Mouse (Mus musculus): ENCODE measurements around the gene Cox4i2. TPM values are rescaled to one million over a fixed set of nuclear protein-coding genes. Genes with fewer than 3 reads are reported as not detected.

The Cox4i2 gene
- polyA plus RNA-seq, 1 experiment = not detected

DNA sequence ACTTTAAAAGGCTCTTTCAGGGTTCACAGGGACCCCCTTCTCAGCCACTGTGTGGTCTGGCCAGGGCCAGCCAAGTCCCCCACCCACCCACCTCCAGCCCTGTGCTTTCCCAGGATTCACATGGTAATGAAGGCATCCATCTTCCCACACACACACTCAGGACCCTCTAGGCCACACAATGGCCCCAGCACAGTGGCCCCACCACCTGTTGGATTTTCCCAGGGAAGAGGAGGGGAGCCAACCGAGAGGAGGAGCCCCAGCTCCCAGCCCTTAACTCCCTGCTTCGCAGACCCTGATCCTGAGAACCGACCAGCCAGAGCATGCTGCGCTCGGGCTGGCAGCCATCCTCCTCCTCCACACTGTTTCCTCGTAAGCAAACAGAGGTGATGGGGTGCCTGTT is 35.9 kb upstream of the Cox4i2 start:
- TF ChIP-seq POLR2A (IDR thresholded peaks at IDR 0.05; ENCODE audit: insufficient read depth, low read depth, low read length) (no peak), CTCF (IDR thresholded peaks at IDR 0.05; ENCODE audit: insufficient read depth, low read depth, low read length) (no peak)
- Histone ChIP-seq H3K4me3 (ENCODE audit: insufficient read depth, low read depth, low read length) (no peak overlapping the region), H3K27ac (ENCODE audit: insufficient read depth, low read depth, low read length) (no peak overlapping the region), H3K4me1 (ENCODE audit: control insufficient read depth, insufficient read depth, low read length) (no peaks in the 10 kb centered on the region; the same call in 1 of the 2 replicates)
- 55% methylated on average over 6 of the region's 6 CpGs for WGBS

DNA sequence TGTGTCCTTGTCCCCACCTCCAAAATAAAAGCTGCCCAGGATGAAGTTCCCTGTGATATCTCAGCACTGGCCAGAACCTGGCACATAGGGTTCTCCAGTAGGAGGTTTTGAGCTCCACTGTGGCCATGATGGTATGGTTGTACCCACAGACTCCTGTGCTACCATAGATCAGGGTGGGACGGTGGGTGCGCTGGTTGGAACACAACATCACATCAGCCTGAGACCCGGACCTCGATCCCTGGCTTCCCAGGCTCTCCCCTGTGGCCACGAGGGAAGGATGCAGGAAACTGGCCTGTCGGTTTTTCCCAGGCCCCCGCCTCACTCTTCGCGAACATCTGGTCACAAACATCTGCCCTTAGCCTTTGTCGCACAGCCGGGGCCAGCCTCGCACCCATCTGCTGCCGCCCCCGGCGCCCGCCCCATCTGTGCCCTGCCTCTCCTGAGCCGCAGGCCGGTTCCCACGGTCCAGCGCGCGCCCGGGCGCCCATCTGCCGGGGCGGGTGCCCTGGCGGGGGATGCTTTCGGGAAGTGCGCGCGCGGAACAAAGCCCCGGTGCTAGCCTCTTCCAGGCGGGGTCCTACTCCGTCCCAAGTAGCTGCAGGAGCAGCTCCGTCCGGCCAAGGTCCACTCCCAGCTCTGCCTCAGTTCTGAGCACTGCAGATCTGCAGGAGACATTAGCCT is 30.2 kb upstream of the Cox4i2 start:
- no peak for TF ChIP-seq CTCF (IDR thresholded peaks at IDR 0.05; ENCODE audit: insufficient read depth, low read depth, low read length)
- no peak for TF ChIP-seq POLR2A (IDR thresholded peaks at IDR 0.05; ENCODE audit: insufficient read depth, low read depth, low read length)
- Histone ChIP-seq H3K27ac (ENCODE audit: insufficient read depth, low read depth, low read length) (no peak overlapping the region), H3K4me3 (ENCODE audit: insufficient read depth, low read depth, low read length) (no peak overlapping the region), H3K4me1 (ENCODE audit: control insufficient read depth, insufficient read depth, low read length) (peaks cover 5% of the 10 kb centered on the region; the same call in 1 of the 2 replicates)
- 19% methylated on average over 37 of the region's 37 CpGs for WGBS

DNA sequence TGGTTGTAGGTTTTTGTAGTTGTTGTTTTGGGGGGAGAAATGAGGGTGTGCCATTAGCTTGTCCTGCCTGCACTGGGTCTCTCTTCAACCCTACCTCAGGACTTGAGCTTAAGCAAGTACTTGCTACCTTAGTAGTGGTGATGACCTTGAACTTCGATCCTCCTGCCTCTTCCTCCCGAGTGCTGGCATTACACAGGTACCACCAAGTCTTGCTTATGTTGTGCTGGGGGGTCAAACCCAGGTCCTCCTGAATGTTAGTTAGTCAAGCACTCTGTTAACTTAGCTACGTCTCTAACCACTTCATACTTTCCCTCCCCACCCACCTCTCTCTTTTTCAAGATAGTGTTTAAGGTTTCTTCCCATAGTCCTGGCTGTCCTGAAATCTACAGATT is 29.6 kb upstream of the Cox4i2 start:
- Histone ChIP-seq H3K4me3 (ENCODE audit: insufficient read depth, low read depth, low read length) (no peak overlapping the region), H3K4me1 (ENCODE audit: control insufficient read depth, insufficient read depth, low read length) (peaks cover 6% of the 10 kb centered on the region; the same call in 1 of the 2 replicates), H3K27ac (ENCODE audit: insufficient read depth, low read depth, low read length) (no peak overlapping the region)
- TF ChIP-seq POLR2A (IDR thresholded peaks at IDR 0.05; ENCODE audit: insufficient read depth, low read depth, low read length) (no peak), CTCF (IDR thresholded peaks at IDR 0.05; ENCODE audit: insufficient read depth, low read depth, low read length) (no peak)
- WGBS = 84% methylated on average over 3 of the region's 3 CpGs

DNA sequence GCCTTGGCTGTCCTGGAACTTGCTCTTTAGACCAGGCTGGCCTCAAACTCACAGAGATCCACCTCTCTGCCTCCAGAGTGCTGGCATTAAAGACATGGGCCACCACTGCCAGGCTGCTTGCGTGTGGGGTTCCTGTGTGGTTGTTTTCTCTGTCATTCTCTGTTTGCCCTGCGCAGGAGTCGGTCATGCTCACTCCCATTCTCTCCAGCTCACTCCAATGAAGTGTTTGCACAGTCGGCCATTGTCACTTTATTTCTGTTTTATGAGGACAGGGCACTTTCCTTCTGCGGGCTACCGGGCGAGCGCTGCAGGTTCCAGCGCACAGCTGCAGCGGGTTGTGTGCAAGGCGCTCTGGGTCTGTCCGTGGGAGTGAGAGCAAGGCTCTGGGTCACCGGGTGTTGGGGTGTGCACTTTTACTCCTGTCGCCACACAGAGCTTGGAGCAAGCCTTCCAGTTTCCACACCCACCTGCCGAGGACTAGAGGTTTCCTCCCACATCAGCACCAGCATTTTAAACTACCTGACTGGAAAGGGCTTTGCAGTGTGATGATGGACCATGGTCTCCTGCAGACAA is 28.7 kb upstream of the Cox4i2 start:
- Histone ChIP-seq H3K4me3 (ENCODE audit: insufficient read depth, low read depth, low read length) (no peak overlapping the region), H3K4me1 (ENCODE audit: control insufficient read depth, insufficient read depth, low read length) (peaks cover 9% of the 10 kb centered on the region; the same call in 1 of the 2 replicates), H3K27ac (ENCODE audit: insufficient read depth, low read depth, low read length) (no peak overlapping the region)
- TF ChIP-seq CTCF (IDR thresholded peaks at IDR 0.05; ENCODE audit: insufficient read depth, low read depth, low read length) (no peak), POLR2A (IDR thresholded peaks at IDR 0.05; ENCODE audit: insufficient read depth, low read depth, low read length) (no peak)
- 88% methylated on average over 15 of the region's 15 CpGs for WGBS

DNA sequence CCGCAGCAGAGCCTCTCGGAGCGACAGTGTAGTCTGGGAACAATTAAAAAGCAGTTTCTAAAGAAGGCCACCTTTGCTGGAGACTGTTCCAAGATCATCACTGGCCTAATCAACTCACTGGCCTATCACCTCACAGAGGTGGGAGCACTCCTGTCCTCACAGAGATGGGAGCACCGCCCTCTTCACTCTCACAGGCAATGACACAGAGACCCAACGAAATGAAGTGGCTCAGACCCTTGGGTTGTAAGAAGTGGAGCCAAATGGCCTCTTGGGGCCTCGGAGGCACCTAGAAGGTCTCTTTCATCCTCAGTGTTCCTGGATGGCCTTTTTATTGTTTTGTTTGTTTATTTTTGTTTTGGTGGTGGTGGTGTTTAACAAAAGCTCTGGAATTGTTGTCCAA is 27.8 kb upstream of the Cox4i2 start:
- no peak for TF ChIP-seq POLR2A (IDR thresholded peaks at IDR 0.05; ENCODE audit: insufficient read depth, low read depth, low read length)
- no peak for TF ChIP-seq CTCF (IDR thresholded peaks at IDR 0.05; ENCODE audit: insufficient read depth, low read depth, low read length)
- H3K27ac ChIP-seq (ENCODE audit: insufficient read depth, low read depth, low read length) = no peak overlapping the region

DNA sequence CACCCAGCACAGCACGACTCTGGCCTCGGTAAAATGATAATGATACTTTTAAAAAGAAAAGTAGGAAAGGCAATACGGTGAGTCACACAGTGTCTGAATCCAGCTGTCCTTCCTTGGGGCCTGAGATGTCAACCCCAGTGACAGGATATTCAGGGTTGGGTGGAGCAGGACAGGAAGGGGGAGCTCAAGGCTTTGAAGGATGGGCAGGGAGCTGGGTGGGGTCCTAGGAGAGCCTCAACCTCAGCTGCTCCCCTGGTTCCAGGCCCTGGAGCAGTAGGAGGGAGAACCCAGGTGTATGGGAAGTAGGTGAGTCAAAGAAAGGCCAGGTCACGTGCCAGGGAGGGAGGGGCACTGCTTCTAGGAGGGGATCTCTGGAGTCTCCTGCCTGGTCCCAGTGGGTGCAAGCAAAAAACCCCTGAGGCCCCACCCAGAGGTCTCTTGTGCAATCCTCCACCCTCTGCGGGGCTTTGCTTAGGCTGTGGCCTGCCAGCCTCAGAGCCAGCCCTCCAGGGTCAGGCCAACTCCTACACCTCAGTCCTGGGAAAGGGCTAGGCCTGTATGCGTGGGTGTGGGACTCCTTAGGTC is 27.1 kb upstream of the Cox4i2 start:
- Histone ChIP-seq H3K27ac (ENCODE audit: insufficient read depth, low read depth, low read length) (no peak overlapping the region), H3K4me3 (ENCODE audit: insufficient read depth, low read depth, low read length) (no peak overlapping the region), H3K4me1 (ENCODE audit: control insufficient read depth, insufficient read depth, low read length) (peaks cover 9% of the 10 kb centered on the region; the same call in 1 of the 2 replicates)
- no peak for TF ChIP-seq POLR2A (IDR thresholded peaks at IDR 0.05; ENCODE audit: insufficient read depth, low read depth, low read length)
- TF ChIP-seq CTCF (IDR thresholded peaks at IDR 0.05; ENCODE audit: insufficient read depth, low read depth, low read length) = no peak
- 78% methylated on average over 6 of the region's 6 CpGs for WGBS

More for the DNA sequence above, 27.8 kb upstream of the Cox4i2 start:
- WGBS = 95% methylated on average over 6 of the region's 6 CpGs
- no peak overlapping the region for H3K4me3 ChIP-seq (ENCODE audit: insufficient read depth, low read depth, low read length)
- peaks cover 9% of the 10 kb centered on the region; the same call in 1 of the 2 replicates for H3K4me1 ChIP-seq (ENCODE audit: control insufficient read depth, insufficient read depth, low read length)

DNA sequence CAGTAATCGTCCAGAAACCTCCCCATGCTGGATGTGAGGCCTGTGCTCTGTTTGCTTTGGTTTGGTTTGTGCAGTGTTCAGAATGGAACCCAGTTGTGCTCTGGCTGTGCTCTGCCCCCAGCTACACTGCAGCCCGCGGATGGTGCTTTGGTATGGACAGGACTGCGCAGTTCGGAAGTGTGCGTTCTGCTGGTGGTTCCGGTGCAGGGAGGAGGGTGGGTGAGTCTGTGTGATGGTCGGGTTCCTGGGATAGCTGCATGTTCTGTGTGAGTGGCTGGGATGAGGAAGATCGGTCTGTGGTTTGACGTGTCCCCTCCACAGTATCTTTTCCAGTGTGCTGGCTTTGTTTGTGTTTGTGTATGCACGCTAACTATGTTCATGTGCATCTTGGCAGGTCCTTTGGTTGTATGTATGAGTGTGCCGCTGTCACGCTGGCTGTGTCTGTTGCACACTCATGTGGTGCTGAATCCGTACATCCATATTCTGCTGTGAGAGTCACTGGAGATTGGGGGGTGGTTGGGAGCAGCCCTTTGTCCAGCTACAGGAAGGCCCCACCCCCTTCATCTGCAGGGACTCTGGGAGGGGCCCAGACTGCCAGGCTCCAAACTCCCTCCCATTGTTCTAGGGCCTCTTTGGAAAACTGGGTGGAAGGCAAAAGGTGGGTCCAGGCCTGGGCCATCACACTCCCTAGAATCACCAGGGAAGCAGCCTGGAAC is 26.0 kb upstream of the Cox4i2 start:
- TF ChIP-seq POLR2A (IDR thresholded peaks at IDR 0.05; ENCODE audit: insufficient read depth, low read depth, low read length) (no peak), CTCF (IDR thresholded peaks at IDR 0.05; ENCODE audit: insufficient read depth, low read depth, low read length) (no peak)
- Histone ChIP-seq H3K4me1 (ENCODE audit: control insufficient read depth, insufficient read depth, low read length) (peaks cover 9% of the 10 kb centered on the region; the same call in 1 of the 2 replicates), H3K4me3 (ENCODE audit: insufficient read depth, low read depth, low read length) (no peak overlapping the region), H3K27ac (ENCODE audit: insufficient read depth, low read depth, low read length) (peak overlapping the region; percentile 45; the same call in 1 of the 2 replicates)
- 89% methylated on average over 14 of the region's 14 CpGs for WGBS

DNA sequence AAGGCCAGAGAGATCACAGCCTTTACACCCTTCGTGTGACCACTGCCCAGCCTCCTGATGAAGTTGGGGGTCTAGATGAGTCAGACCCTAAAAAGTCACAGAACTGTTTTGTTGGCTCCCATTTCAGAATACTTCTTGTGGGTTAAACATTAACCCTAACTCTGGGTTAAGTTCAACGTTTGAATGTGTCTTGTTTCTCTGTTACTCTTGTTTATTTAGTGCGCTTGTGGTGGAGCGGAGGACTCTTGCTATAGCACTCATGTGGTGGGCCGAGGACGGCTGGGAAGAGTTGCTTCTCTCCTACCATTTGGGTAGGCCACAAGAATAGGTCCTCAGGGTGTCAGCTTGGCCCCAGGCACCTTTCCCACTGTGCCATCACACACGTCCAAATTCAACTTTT is 25.4 kb upstream of the Cox4i2 start:
- peaks cover 9% of the 10 kb centered on the region; the same call in 1 of the 2 replicates for H3K4me1 ChIP-seq (ENCODE audit: control insufficient read depth, insufficient read depth, low read length)
- no peak overlapping the region for H3K4me3 ChIP-seq (ENCODE audit: insufficient read depth, low read depth, low read length)
- H3K27ac ChIP-seq (ENCODE audit: insufficient read depth, low read depth, low read length) = 0 out of 2 replicates have a peak overlapping the region, but pooled peaks have one; percentile 28
- no peak for TF ChIP-seq POLR2A (IDR thresholded peaks at IDR 0.05; ENCODE audit: insufficient read depth, low read depth, low read length)
- TF ChIP-seq CTCF (IDR thresholded peaks at IDR 0.05; ENCODE audit: insufficient read depth, low read depth, low read length) = no peak
- WGBS = 89% methylated on average over 7 of the region's 7 CpGs

All from olfactory bulb, adult 2 months (tissue).